Mouse (Mus musculus) spleen, adult 18-20 months (tissue): Measurements from ENCODE around the gene Slc5a5.

Experiments used
- DNase-seq, 2 experiments: peaks; one replicate each; pipeline ENCODE4 v3.0.0; 2022; ENCODE audit warnings: mixed read lengths in 2 of 2

Gene Slc5a5

GRCm38 (mm10) chr8:70852595-70853231, 39.8 kb downstream of the Slc5a5 start:
- DNase-seq = no peak

GRCm38 (mm10) chr8:70851837-70852236, 40.7 kb downstream of the Slc5a5 start:
- DNase-seq = no peak

- DNase-seq = no peak
Observed at GRCm38 (mm10) chr8:70850947-70851346, 41.6 kb downstream of the Slc5a5 start.

- DNase-seq = no peak
Observed at GRCm38 (mm10) chr8:70850132-70850845, 42.3 kb downstream of the Slc5a5 start.

GRCm38 (mm10) chr8:70849333-70849990, 43.1 kb downstream of the Slc5a5 start:
- no peak for DNase-seq

- peak in 1 of 2 experiments; percentile 39 for DNase-seq
Observed at GRCm38 (mm10) chr8:70846371-70847154, 46.0 kb downstream of the Slc5a5 start.

- DNase-seq = no peak
Observed at GRCm38 (mm10) chr8:70845108-70845507, 47.4 kb downstream of the Slc5a5 start.

- DNase-seq = peak; percentile 80 to 95
Observed at GRCm38 (mm10) chr8:70844523-70844922, 48.0 kb downstream of the Slc5a5 start.

- no peak for DNase-seq
Observed at GRCm38 (mm10) chr8:70843941-70844340, 48.6 kb downstream of the Slc5a5 start.

- no peak for DNase-seq
Observed at GRCm38 (mm10) chr8:70843214-70843773, 49.3 kb downstream of the Slc5a5 start.

GRCm38 (mm10) chr8:70842484-70842883, 50.1 kb downstream of the Slc5a5 start:
- no peak for DNase-seq

- DNase-seq = peak; percentile 76 to 94
Observed at GRCm38 (mm10) chr8:70841147-70842072, 51.1 kb downstream of the Slc5a5 start.

- no peak for DNase-seq
Observed at GRCm38 (mm10) chr8:70840590-70840989, 52.0 kb downstream of the Slc5a5 start.

GRCm38 (mm10) chr8:70839408-70840351, 52.9 kb downstream of the Slc5a5 start, which contains the start of gene Arrdc2:
Gene Arrdc2 (minus strand): TSS chr8:70839720.
- DNase-seq = peak; percentile 89 to 97

GRCm38 (mm10) chr8:70838654-70839407, 53.7 kb downstream of the Slc5a5 start:
- peak in 1 of 2 experiments; percentile 40 for DNase-seq

- no peak for DNase-seq
Observed at GRCm38 (mm10) chr8:70836666-70837065, 55.9 kb downstream of the Slc5a5 start.

GRCm38 (mm10) chr8:70834071-70834470, 58.5 kb downstream of the Slc5a5 start:
- DNase-seq = no peak

- no peak for DNase-seq
Observed at GRCm38 (mm10) chr8:70833520-70833919, 59.0 kb downstream of the Slc5a5 start.

- DNase-seq = peak in 1 of 2 experiments; percentile 51
Observed at GRCm38 (mm10) chr8:70833018-70833482, 59.5 kb downstream of the Slc5a5 start.
